Mouse (Mus musculus): ENCODE results near the gene Mrpl47.
"Not testable (repeated sequence)": the region's sequence is repeated elsewhere in the genome, so short reads cannot be mapped to it uniquely, and the experiment has no call there.

The Mrpl47 gene

DNA sequence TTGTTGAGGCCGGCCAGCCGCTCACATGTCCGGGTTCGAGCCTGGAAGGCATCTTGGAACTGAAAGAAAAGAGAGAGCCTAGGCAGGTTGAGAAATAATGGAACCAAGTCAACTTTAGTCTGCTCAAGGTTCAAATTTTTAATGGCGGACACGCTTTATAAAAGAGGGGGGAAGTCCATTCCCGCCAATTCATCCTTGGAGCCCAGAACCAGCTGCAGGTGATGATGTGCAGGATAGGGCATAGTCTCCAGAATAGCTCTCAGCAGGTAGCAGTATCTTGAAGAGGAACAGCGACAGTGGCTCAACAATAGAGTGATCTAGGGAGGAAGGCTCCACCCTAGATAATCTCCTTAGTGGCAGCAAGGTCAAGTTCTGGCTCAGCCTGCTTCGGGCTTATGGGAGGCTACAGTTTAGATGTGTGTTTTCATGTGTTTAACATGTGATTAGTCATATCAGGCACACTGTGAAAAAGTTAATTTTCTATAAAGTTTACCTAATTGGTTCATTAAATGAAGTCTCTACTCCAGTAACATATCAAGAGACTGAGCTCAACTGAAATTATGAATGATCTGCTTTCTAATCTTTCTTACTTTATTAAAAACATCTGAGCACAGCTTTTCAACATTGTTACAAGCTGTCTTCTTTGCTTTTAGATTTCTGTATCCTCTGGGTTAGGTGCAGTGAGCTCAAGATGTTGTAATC lies 31.6 kb downstream of the Mrpl47 start, which contains the start of gene Actl6a:
Actl6a (plus strand) TSS at position 652 of the 702 bp plus-strand sequence.
- DNase-seq (ENCODE audit: low spot score): not testable (repeated sequence)

DNA sequence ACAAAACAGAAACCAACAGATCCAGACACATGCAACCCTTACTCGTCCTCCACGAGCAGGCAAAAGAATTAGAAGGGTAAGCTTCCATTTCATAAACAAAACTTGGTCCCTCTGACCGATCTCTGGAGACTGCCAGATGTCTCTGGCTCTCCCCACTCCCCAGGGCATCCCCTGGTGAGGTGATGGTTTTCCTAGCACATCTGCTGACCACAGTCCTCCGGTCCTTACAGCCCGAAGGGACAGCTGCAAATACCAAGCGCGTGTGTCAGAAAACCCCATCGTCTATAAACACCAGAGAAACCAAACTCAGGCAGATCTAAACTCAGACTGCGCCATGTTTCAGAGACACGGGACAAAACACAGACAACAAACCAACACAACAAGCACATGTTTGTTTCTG lies 32.8 kb downstream of the Mrpl47 start:
- not testable (repeated sequence) for DNase-seq (ENCODE audit: low spot score)

DNA sequence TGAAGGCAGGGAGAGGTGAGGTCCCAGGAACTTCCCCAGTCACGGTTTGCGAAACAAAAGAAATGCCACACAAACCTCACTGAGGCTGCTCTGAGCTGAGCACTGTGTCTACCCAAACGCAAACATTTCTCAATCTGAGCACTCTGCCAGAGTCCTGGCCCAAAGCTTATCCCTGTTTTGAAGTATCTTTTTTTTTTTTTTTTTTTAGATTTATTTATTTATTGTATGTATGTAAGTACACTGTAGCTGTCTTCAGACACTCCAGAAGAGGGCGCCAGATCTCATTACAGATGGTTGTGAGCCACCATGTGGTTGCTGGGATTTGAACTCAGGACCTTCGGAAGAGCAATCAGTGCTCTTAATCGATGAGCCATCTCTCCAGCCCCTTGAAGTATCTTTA lies 33.4 kb downstream of the Mrpl47 start:
- DNase-seq (ENCODE audit: low spot score): not testable (repeated sequence)

DNA sequence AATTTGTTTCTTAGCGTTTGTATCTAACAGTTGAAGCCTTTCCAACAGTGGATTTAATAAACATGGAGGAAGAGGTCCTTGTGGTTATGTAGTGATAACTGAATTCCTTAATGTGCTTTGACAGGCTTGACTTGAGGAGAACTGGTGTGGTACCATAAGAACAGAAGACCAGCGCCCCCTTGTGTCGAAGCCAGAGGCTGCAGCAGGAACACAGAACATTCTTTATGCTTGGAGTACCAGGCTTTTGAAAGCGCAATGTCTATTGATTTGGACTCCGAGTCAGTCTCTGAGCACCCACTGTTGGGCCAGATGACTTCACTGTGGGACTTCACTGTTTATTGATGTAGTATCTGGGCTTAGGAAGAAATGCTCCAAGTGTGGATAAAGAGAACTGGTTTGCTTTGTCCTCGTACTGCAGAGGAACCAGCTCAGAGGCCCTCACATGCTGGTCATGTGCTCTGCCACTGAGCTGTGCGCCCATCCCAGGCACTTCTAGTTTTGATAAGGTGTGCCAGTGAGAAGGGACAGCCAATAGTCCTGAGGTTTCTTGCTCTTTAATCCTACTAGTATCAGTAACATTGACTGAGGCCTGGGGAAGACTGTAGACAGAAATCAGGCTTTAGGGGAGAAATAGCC lies 39.1 kb downstream of the Mrpl47 start:
- peak; percentile 93 for DNase-seq (ENCODE audit: low spot score)

DNA sequence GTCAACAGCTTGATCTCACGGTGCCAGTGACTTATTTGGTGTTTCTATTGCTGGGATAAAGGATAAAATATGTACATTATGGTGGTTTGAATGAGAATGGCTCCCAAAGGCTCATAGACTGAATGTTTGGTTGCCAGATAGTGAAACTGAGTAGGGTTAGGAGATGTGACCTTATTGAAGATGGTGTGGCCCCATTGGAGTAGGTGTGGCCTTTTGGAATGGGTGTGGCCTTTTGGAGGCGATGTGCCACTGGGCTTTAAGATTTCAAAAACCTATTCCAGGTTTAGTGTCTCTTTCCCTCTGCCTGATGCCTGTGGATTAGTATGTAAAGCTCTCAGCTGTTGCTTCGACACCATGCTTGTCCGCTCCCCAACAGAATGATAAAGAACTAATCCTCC lies 41.8 kb downstream of the Mrpl47 start:
- no peak for DNase-seq (ENCODE audit: low spot score)

DNA sequence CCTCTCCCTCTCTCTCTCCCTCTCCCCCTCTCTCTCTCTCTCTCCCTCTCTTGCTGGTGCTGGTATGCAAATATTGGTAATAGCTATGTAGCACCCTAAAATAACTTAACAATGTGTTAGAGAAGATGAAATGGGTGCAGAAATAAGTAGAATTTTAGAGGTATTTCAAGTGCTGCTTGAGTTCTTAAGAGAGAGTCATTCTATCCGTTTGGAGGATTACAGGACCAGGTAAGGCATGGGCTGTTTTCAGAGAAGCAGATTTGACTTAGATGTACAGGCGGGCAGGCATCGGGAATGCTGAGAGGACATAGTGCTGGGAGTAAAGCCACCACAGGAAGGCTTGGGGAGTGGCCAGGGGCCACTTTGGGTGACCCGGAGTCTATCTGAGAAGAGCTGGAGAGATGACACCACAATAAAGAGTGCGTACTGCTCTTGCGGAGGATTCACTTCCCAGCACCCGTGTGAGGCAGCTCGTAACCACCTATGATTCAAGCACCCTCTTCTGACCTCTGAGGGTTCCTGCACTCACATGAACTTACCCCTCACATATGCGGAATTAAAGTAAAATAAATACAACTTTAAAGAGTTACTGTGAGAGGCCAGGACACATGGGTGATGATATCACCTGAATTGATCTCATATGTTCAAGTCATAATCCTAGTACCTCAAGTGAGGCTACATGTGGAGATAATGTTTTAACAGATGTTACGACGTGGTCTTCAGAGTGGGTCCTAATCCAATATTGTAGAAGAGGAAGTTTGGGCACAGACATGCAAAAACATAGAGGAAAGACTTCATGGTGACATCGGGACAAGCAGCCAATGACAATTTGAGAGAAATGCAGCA lies 42.4 kb downstream of the Mrpl47 start:
- DNase-seq (ENCODE audit: low spot score): no peak

DNA sequence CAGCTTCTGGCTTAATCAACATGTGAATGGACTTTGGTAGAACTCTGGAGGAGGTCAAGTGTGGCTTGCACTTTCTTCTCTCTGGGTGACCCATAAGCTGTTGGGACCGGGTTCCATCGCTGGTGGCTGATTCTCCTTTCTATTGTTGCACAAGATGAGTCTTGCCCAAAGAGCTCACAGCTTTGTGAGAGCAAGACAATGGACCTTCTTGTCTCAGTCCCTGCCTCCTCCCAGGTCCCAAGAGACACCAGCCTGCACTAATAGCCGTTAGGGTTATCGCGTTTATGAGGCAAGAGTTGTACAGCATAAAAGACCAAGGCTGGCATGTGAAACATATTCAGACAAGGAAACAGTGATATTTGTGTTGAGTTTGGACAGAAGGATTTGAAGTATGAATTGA lies 43.2 kb downstream of the Mrpl47 start:
- no peak for DNase-seq (ENCODE audit: low spot score)

DNA sequence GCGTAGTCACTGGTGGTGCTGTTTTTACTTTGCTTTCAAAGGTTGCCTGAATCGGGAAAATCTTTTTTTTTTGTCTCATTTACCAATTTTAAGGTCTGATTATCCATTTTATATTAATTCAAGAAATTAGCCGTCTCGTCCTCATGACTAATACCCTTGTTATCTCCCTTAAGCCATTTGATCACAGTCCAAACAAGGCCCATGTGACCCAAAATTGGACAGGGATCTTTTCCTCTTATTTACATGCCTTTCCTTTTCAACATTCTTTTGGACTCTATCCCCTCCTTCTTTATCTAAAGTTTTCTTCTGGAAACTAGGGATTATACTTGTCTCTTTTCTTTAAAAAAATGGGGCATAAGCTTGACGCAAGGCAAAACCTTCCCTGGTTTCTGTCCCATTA lies 45.6 kb downstream of the Mrpl47 start:
- no peak for DNase-seq (ENCODE audit: low spot score)

DNA sequence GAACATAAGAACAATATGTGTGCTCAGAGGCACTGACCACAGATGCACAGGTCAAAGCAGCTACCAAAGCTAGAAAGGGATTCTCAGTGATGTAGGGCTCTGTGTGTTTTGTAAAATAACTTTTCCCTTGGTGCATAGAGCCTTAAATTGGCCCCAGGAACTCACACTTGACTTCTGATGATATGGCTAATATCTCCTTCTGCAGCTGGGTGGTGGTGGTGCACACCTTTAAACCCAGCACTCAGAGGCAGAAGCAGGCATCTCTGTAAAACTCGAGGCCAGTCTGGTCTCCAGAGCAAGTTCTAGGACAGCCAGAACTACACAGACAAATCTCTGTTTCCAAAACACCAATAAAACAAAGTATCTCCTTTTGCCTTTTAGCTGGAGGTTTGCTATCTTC lies 46.5 kb downstream of the Mrpl47 start:
- DNase-seq (ENCODE audit: low spot score): no peak

DNA sequence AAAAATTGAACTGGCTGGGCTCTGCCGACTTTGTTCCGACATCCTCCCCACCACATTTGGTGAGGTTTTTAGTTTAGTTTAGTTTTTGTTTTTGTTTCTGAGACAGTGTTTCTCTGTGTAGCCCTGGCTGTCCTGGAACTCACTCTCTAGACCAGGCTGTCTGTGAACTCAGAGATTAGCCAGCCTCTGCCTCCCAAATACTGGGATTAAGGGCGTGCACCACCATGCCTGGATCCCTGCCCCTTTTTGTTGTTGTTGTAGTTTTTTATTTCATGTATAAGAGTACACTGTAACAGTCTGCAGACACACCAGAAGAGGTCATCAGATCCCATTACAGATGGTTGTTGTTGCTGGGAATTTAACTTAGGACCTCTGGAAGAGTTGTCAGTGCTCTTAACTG lies 47.4 kb downstream of the Mrpl47 start:
- no peak for DNase-seq (ENCODE audit: low spot score)

DNA sequence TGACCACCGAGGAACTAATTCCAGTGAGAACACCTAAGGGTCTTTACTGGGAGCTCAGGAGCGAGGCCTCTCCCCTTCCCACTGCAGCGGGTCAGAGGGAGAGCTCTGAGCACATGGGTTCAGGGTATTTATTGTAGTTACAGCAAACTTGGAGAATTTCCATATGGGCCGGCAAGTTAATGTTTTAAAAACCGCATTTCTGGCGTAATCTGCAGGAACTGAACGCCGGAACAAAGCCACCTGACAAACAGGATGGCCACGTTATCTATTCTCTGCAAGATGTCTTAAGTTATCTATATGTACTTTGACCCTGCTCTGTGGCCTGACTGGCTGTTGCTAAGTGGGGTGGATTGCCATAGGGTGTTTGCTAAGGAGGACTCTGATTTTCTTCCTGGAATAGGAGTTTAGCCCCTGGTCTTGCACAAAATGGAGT lies 47.8 kb downstream of the Mrpl47 start:
- DNase-seq (ENCODE audit: low spot score): no peak

DNA sequence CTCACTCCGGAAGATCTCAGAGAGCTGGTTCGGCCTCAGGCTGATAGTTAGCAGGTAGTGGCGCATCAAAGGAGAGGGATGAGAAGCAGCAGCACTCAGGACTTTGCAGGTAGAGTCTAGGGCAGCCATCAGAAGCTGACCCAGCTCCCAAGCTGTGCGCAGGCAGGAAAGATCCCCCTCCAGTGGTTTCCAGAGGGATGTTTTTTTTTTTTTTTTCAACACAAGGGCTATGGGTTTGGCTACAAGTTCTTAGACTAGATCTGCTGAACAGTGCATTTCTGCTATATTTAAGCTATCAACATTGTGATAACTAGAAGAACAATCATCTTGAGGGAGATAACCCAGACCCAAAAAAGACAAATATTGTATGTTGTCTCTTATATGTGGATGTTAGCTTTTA lies 50.2 kb downstream of the Mrpl47 start:
- DNase-seq (ENCODE audit: low spot score): no peak

DNA sequence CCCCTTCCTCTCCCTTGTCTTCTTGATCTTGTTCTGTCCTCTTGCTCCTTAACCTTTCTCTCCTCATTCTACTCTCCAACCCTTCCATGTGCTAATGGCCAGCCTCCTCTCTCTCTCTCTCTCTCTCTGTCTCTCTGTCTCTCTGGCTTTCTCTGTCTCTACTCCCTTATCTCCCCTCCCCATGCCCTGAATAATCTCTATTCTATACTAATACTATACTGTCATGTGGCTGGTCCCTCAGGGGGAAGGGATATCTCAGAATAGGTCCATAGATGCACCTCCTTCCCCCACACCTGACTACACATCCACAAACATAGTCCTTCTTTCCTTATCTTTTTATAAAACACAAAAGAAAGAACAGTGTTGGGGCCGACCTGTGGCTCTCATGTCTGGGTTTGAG lies 50.9 kb downstream of the Mrpl47 start:
- DNase-seq (ENCODE audit: low spot score): no peak

DNA sequence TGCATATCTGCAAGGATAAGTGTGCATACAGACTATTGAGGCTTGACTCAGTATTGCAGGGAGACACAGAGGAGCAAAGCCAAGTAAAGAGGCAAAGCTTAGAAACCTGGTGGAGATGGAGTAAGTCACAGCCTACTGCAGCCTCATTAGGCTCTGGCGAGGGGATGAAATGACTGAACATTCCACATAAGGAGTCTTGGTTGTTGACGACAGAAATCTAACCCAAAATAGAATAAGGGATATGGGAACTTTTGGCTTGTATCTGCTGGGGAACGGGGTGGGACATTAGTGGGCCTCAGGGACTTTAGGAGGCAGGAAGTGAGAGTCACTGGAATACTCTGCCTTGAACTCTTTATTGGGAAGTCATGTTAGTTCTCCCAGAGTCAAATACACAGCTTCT lies 52.8 kb downstream of the Mrpl47 start:
- DNase-seq (ENCODE audit: low spot score): no peak

DNA sequence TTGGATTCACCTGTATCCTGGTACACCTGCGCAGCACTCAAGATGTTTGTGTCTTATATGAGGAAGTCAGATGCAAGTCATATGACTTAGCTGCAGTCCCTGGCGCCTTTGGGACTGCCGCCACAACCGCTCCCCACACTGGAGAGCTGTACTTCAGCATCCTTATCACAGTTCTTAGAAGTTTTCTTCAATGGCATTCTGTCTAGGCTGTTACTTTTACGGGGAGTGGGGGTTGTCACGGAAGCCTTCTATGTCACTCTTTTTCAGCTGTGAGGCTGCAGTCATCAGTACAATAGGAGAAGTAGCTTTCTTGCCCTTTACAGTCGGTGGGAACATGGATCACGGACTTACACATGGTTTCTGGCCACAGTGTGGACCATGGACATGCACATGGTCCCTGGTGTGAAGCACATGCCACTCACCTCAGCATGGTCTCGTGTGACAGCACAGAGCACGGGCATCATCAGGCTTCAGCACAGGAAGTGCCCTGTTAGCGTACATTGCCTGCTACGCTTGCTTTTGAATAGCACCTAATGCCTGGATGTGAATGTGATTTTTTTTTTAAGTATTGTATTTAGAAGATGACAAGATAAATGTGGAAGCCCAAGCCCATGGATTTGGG lies 54.4 kb downstream of the Mrpl47 start:
- no peak for DNase-seq (ENCODE audit: low spot score)

DNA sequence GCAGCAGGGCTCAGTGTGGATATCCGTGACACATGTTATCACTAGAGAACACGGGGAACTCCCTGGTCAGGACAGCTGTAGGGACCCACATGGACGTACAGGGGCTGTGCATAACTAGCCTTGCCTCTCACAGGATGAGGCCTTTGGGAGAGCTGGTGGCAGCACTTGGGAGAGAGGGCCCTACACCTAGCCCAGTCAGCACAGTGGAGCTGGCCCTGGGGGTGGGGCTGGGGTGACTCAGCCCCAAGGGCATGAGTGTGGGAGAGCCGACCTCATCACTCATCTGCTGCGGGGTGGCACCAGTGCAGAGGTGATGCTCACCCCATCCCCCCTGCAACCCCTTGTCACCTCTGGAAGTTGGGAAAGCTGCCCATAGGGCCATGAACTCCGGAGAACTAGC lies 61.0 kb downstream of the Mrpl47 start:
- no peak for DNase-seq (ENCODE audit: low spot score)

Measured in left cerebral cortex, adult 11 months (tissue).